Mouse (Mus musculus): ENCODE data around the gene Tdrd1.
A peak's percentile ranks its signal among the peaks of the same experiment; 100 is the strongest.
"Not testable (repeated sequence)": the region's sequence is repeated elsewhere in the genome, so short reads cannot be mapped to it uniquely, and the experiment has no call there.

The Tdrd1 gene

DNA sequence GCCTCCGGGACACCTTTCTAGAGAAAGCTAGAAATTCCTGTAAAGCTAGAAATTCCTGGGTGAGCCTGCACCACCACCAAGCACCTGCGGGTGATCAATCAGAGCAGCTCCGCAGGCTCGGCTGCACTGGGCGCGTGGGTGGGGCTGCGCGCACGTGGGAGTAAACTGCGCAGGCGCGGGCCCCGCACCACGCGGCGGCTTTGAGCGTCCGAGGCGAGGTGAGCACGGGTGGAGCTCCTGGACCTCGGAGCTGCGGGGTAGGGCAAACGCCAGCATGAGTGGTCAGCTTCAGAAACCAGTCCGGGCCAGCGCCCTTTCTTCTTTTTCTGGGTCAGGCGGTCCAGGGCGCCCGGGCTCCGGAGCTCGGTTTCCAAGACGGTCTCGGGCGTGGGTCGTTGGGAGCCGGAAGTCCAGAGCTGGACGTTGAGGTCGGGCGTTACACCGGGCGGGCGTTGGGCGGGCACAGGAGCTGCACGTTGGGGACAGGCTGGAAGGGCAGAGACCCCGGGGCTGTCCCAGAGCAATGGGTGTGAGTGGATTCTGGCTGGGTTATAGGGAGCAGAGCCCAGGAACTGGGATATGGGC, at the start of gene Tdrd1:
Tdrd1 (plus strand) TSS at position 163 of the 585 bp plus-strand sequence.
- no peak for DNase-seq (ENCODE audit: low spot score in 2 of 2)

DNA sequence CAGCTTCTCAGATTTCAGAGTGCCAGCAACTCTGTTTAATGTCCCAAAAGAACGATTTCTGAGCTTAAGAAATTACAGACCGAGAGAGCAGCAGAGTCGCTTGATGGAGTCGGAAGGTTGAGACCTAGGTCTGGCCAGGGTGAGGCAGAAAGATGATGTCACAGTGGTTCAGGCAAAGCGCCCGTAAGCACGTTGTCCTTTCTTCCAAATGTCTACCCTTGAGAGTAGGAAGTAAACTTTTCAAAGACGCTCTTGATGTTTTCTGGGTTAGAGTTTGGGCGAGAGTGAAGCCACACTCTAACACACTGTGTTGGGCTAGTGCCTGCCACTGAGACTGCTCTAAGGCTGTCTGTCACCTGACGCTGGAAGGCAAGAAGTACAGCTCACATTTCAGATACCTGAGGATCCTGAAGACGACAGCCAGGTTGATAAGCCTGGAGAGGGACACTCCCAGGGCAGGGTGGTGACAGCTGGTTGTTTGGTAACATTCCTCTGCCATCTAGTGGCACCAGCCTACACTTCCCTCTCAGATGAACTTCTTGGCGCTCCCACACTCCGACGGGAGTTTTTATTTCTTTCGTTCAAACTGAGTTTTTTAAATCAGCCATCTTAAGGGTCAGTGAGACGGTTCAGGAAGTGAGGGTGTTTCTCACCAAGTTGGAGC, 49.2 kb upstream of the Tdrd1 start:
- DNase-seq (ENCODE audit: low spot score in 2 of 2), result peak in 1 of 2 experiments; percentile 34

GRCm38 (mm10) chr19:56778532-56778931, 47.5 kb upstream of the Tdrd1 start:
- DNase-seq (ENCODE audit: low spot score in 2 of 2), result not testable (repeated sequence)

DNA sequence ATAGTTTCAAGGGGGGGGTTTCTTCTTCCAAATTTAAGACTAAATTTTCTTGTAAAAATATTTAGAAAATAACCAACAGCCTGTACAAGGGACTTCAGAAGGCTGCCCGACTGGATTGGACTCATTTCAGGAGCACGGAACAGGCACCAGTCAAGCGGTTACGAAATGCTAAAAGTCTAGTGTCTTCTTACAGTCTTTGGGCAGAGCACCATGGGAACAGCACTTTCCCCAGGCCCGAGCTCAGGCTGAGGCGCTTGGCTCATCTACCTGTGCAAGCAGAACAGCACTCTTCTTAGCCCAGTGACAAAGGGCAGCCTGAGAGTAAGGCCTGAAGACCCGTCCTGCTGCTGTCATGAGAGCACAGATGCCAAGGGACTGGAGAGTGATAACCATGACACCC, 38.1 kb upstream of the Tdrd1 start:
- DNase-seq (ENCODE audit: low spot score in 2 of 2), result no peak

GRCm38 (mm10) chr19:56788952-56789351, 37.1 kb upstream of the Tdrd1 start:
- no peak for DNase-seq (ENCODE audit: low spot score in 2 of 2)

- no peak for DNase-seq (ENCODE audit: low spot score in 2 of 2)
Measured at GRCm38 (mm10) chr19:56797376-56797775, 28.6 kb upstream of the Tdrd1 start.

DNA sequence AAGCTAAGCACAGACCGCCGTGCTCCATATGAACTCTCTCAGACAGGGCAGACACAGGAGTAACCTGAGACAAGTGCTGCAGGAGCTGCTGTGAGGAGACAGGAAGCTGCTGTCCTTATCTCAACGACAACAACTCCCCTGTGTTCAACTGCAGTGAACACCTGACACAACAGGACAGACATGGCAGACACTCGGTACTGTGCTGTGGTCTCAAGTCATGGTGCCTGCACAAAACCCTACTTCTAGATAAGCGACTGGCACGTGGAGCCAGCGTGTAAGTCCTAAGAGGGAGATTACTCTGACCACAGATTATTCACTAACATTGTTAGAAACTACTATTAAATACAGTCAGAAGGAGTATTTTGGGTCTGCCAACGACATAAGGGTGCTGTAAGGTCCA, 25.8 kb upstream of the Tdrd1 start:
- DNase-seq (ENCODE audit: low spot score in 2 of 2), result no peak

- DNase-seq (ENCODE audit: low spot score in 2 of 2), result no peak
Measured at GRCm38 (mm10) chr19:56800930-56801655, 24.9 kb upstream of the Tdrd1 start.

GRCm38 (mm10) chr19:56801656-56802351, 24.2 kb upstream of the Tdrd1 start:
- no peak for DNase-seq (ENCODE audit: low spot score in 2 of 2)

- DNase-seq (ENCODE audit: low spot score in 2 of 2), result no peak
Measured at GRCm38 (mm10) chr19:56802352-56802746, 23.7 kb upstream of the Tdrd1 start.

DNA sequence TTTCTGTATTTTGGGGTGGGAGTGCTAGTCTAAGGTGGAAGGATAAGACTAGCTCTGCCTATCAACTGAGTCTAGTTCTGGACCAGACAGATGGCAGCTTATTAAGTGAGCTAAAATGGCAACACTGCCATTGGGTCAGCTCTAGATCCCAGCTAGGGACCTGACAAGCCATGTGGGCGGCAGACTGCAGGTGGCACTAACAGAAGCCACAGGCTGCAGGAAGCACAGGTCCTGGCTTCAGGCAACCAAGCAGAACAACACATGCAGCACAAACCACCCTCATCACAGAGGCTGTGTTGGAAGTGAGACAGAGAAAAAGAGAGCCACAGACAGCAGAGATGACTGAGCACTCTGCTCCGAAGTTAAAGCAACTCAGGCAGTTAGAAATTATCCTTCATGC, 20.6 kb upstream of the Tdrd1 start:
- DNase-seq (ENCODE audit: low spot score in 2 of 2), result no peak

DNA sequence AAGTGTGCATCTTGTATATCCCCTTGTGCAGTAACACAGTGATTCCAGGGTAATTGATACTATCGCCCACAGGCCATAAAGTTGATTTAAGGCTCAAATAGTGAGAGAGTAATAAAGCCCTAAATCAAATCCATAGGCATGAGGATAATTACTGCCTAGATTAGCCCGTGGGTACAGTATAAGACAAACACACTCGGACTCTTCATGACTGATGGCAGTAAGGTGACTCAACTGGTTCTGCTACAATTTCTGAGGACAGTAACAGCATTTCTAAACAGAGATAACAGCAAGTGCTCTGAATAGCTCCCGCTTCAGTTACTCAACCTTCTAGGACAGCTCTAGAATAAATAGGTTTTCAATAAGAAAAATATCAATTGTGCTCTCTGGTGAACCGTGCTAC, 18.9 kb upstream of the Tdrd1 start:
- DNase-seq (ENCODE audit: low spot score in 2 of 2), result no peak

GRCm38 (mm10) chr19:56808771-56809170, 17.2 kb upstream of the Tdrd1 start:
- no peak for DNase-seq (ENCODE audit: low spot score in 2 of 2)

- DNase-seq (ENCODE audit: low spot score in 2 of 2), result no peak
Measured at GRCm38 (mm10) chr19:56810641-56811146, 15.3 kb upstream of the Tdrd1 start.

DNA sequence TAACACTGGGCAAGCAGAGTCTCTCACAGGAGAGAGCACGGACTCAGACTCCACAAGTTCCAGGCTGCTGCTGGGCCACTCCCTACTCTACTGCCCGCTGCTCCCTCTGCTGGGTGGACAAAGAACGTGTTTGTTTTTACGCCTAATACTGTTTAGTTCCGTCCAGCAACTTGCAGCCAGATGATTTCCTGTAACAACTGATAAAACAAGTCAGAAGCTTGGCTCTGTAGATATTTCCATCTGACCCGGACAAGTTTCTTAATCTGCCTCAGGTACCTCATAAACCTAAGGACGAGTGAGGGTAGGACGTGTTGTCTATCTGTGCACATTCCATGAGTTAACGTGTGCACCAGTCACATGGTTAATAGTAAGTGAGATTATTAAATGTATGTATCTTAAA, 14.4 kb upstream of the Tdrd1 start:
- DNase-seq (ENCODE audit: low spot score in 2 of 2), result peak in 1 of 2 experiments; percentile 31

- no peak for DNase-seq (ENCODE audit: low spot score in 2 of 2)
Measured at GRCm38 (mm10) chr19:56813360-56813759, 12.6 kb upstream of the Tdrd1 start.

GRCm38 (mm10) chr19:56817851-56818526, 8.0 kb upstream of the Tdrd1 start:
- no peak for DNase-seq (ENCODE audit: low spot score in 2 of 2)

GRCm38 (mm10) chr19:56821040-56821797, 4.8 kb upstream of the Tdrd1 start:
- no peak for DNase-seq (ENCODE audit: low spot score in 2 of 2)

DNA sequence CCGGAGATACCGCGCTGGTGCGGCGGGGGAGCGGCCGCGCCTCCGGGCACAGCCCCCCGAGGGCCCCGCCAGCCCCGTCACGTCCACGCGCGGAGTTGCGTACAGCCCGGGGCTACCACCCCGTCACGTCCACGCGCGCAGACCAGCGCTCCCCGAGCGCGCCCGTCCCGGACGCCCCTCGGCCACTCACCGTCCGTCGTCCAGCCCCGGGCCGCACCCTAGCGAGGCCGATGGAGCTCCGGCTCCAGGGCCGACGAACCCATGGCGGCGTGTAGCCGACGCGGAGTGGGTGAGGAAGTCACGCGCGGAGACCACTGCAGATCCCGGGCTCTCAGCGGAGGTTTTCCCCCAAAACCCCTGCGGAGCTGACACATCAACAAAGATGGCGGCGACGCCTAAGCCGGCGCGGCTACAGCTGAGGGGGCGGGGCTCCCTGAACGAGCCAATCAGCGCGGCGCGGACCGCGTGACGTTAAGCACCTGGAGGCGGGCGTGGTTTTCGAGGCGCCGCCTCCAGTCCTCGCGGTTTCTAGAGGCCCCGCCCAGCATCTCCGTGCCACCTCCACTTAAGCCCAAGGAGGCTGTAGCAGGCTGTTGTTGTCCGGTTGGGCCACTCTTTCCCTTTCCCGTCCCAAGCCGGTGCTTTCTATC, 4.1 kb upstream of the Tdrd1 start, which contains the start of gene Ccdc186:
Ccdc186 (minus strand) TSS at position 393 of the 650 bp plus-strand sequence.
- DNase-seq (ENCODE audit: low spot score in 2 of 2), result peak; percentile 90 to 96

GRCm38 (mm10) chr19:56822448-56822836, 3.6 kb upstream of the Tdrd1 start:
- DNase-seq (ENCODE audit: low spot score in 2 of 2), result no peak

Data from frontal cortex, postnatal 10 days (tissue).